Mouse (Mus musculus) neural tube, embryonic 12.5 days (tissue): ENCODE data around the gene Cngb1. TPM values are rescaled to one million over a fixed set of nuclear protein-coding genes. Genes with fewer than 3 reads are reported as not detected.
A peak's percentile ranks its signal among the peaks of the same experiment; 100 is the strongest.

Experiments
- ATAC-seq: fragments of 200-750 bp; cut with Nextera tagmentation; 2 replicates; pipeline ENCODE4 v1.8.0; 2017; ENCODE audit warnings: low read depth, mild to moderate bottlenecking, moderate TSS enrichment, moderate library complexity; ENCODE audit not compliant: low FRiP score
- H3K27ac ChIP-seq: fragments of 300-500 bp; sonication (generic); 2 replicates; pipeline ENCODE4 v1.5.1; 2016
- H3K27me3 ChIP-seq: fragments of 300-500 bp; sonication (generic); replicated peaks from 2 replicates; pipeline ENCODE4 v1.6.1; 2016; ENCODE audit warnings: mild to moderate bottlenecking
- H3K36me3 ChIP-seq: fragments of 300-500 bp; sonication (generic); 2 replicates; pipeline ENCODE4 v1.6.1; 2016; ENCODE audit warnings: mild to moderate bottlenecking
- H3K4me1 ChIP-seq: fragments of 300-500 bp; sonication (generic); 2 replicates; pipeline ENCODE4 v1.6.1; 2016
- H3K4me2 ChIP-seq: fragments of 300-500 bp; sonication (generic); replicated peaks from 2 replicates; pipeline ENCODE4 v1.6.1; 2016; ENCODE audit warnings: mild to moderate bottlenecking
- H3K4me3 ChIP-seq: fragments of 300-500 bp; sonication (generic); 2 replicates; pipeline ENCODE4 v1.5.1; 2016
- H3K9ac ChIP-seq: fragments of 300-500 bp; sonication (generic); 2 replicates; pipeline ENCODE4 v1.6.1; 2016; ENCODE audit warnings: mild to moderate bottlenecking
- H3K9me3 ChIP-seq: fragments of 300-500 bp; sonication (generic); 2 replicates; pipeline ENCODE4 v1.6.1; 2016; ENCODE audit warnings: mild to moderate bottlenecking
- WGBS: fragments of 180-500 bp; shearing (Covaris S2); methylation state at CpG from one replicate; pipeline ENCODE4 v1.1.7; 2016; 5-methylcytosine and 5-hydroxymethylcytosine counted together
- polyA plus RNA-seq: library from polyadenylated mRNA; unstranded; fragments of >200 nt; fragmentation: Nextera tagmentation; extraction: Ambion mirVana; gene quantifications from 2 replicates; pipeline ENCODE4 v1.2.1, GENCODE M21; 2016

Gene Cngb1
- polyA plus RNA-seq, 1 experiment from 2014 or later = 0.85 TPM

DNA sequence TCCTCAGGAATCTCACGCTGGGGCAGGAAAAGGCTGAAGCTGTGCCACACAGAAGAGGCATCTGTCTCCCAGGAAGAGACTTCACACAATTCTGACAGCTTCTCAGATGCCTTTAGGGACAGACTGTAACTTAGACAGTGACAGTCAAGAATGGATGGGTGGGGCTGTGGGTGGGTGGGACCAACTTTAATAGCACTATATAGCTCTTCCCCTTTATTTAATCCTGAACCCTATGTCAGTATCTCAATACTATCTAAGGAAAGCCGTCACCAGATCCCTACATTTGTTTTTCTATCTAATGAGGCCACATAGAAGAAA is 79.3 kb downstream of the Cngb1 start:
- no peak overlapping the region for H3K27ac ChIP-seq
- H3K36me3 ChIP-seq = no peaks in the 10 kb centered on the region
- ATAC-seq = no peak
- no peak overlapping the region for H3K4me2 ChIP-seq
- H3K4me1 ChIP-seq = 0 out of 2 replicates have a peak, but pooled peaks cover 4% of the 10 kb centered on the region
- no peaks in the 10 kb centered on the region for H3K27me3 ChIP-seq
- H3K4me3 ChIP-seq = no peak overlapping the region
- no peak overlapping the region; the same call in 1 of the 2 replicates for H3K9ac ChIP-seq
- no peaks in the 10 kb centered on the region for H3K9me3 ChIP-seq
- 27% methylated on average over 2 of the region's 2 CpGs for WGBS

DNA sequence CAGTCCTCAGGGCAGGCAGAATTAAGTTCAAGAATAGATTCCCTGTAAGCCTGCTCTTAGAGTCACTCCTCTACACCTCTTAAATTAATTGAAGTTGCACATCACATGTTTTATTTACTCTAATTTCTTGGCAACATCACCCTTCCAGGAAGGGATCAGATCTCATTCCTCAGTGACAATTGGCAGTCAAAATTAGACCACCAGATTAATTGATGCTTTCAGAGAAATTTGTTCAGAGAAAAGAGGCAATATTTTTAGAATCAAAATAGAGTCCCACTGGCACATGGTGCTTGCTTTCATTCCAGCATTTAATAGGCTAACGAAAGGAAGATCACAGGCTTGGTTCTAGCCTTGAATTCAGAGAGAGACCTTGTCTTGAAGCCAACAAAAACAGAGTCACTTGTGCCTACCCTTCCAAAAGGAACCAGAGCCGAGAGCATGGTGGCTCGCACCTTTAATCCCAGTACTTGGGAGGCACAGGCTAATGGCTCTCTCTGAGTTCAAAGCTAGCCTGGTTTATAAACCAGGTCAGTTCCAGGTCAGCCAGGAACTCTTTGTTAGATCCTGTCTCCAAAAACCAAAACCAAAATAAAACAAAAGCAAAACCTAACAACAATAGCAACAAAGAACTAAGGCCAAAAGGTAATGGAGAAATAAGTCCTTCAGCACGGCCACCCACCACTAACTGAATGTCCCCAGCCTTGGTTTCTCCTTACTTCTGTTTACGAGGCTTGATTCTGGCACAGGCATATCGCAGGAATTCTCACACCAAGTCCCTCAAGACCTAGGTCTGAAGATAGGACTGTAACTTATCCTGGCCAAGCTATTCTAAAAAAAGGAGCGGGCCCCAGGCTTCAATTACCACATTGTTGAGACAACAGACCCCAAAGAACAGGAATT is 79.9 kb downstream of the Cngb1 start:
- H3K27ac ChIP-seq = no peak overlapping the region
- no peak overlapping the region for H3K4me3 ChIP-seq
- no peak overlapping the region; the same call in 1 of the 2 replicates for H3K9ac ChIP-seq
- no peaks in the 10 kb centered on the region for H3K9me3 ChIP-seq
- 0 out of 2 replicates have a peak, but pooled peaks cover 4% of the 10 kb centered on the region for H3K4me1 ChIP-seq
- H3K4me2 ChIP-seq = no peak overlapping the region
- H3K36me3 ChIP-seq = no peaks in the 10 kb centered on the region
- H3K27me3 ChIP-seq = no peaks in the 10 kb centered on the region
- no peak for ATAC-seq
- WGBS = 52% methylated on average over 7 of the region's 7 CpGs

DNA sequence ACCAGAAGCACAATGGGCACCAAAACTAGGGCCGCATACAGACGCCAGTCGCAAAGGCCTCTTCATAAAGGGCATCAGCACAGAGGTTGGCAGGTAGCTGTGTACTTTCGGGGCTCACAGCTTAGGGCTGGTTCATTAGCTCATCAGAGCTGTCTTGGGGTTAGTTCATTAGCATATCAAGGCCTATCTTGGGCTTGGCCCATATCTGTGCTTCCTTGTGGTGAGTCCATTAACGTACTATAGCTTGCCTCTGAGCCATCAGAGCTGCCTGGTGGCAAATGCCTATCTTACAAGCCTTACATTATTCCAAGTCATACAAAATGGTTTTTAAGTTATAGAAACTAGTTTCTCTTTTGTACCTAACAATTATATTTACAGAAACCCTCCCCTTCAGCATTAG is 82.4 kb downstream of the Cngb1 start:
- Histone ChIP-seq H3K4me1 (0 out of 2 replicates have a peak, but pooled peaks cover 4% of the 10 kb centered on the region), H3K9ac (no peak overlapping the region), H3K4me2 (no peak overlapping the region), H3K27me3 (no peaks in the 10 kb centered on the region), H3K27ac (no peak overlapping the region), H3K4me3 (no peak overlapping the region), H3K36me3 (no peaks in the 10 kb centered on the region), H3K9me3 (no peaks in the 10 kb centered on the region)
- no peak for ATAC-seq
- 92% methylated on average over 5 of the region's 5 CpGs for WGBS

- Histone ChIP-seq H3K27me3 (no peaks in the 10 kb centered on the region), H3K4me3 (no peak overlapping the region), H3K36me3 (no peaks in the 10 kb centered on the region), H3K9me3 (no peaks in the 10 kb centered on the region), H3K4me1 (no peaks in the 10 kb centered on the region), H3K27ac (no peak overlapping the region), H3K9ac (no peak overlapping the region), H3K4me2 (no peak overlapping the region)
- ATAC-seq = no peak
- WGBS = 60% methylated on average over 2 of the region's 2 CpGs
These were observed 85.3 kb downstream of the Cngb1 start for GRCm38 (mm10) chr8:95221045-95221444.

GRCm38 (mm10) chr8:95220571-95220998 is 85.8 kb downstream of the Cngb1 start:
- Histone ChIP-seq H3K9ac (no peak overlapping the region), H3K4me3 (no peak overlapping the region), H3K27me3 (no peaks in the 10 kb centered on the region), H3K4me1 (no peaks in the 10 kb centered on the region), H3K36me3 (no peaks in the 10 kb centered on the region), H3K27ac (no peak overlapping the region), H3K4me2 (no peak overlapping the region), H3K9me3 (no peaks in the 10 kb centered on the region)
- ATAC-seq = no peak
- WGBS = 64% methylated on average over 7 of the region's 7 CpGs

DNA sequence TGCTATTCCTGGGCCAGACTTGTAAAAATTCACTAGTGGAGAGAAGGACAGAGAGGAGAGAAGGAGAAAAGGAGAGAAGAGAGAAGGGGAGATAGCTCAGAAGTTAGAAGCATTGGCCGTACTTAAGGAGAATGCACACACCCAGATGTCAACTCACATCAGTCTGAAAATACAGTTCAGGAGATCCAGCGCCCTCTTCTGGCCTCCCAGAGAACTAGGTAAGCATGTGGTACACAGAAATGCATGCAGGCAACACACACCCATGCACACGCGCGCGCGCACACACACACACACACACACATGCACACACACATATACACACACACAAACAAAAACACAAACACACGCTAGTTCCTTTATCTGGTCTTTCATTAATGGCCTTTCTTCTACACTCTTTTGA is 86.8 kb downstream of the Cngb1 start:
- 87% methylated on average over 8 of the region's 8 CpGs for WGBS
- no peaks in the 10 kb centered on the region for H3K36me3 ChIP-seq
- H3K27me3 ChIP-seq = no peaks in the 10 kb centered on the region
- H3K4me1 ChIP-seq = no peaks in the 10 kb centered on the region
- no peak for ATAC-seq
- no peak overlapping the region for H3K4me3 ChIP-seq
- no peak overlapping the region for H3K27ac ChIP-seq
- H3K9ac ChIP-seq = no peak overlapping the region
- no peaks in the 10 kb centered on the region for H3K9me3 ChIP-seq
- H3K4me2 ChIP-seq = no peak overlapping the region

DNA sequence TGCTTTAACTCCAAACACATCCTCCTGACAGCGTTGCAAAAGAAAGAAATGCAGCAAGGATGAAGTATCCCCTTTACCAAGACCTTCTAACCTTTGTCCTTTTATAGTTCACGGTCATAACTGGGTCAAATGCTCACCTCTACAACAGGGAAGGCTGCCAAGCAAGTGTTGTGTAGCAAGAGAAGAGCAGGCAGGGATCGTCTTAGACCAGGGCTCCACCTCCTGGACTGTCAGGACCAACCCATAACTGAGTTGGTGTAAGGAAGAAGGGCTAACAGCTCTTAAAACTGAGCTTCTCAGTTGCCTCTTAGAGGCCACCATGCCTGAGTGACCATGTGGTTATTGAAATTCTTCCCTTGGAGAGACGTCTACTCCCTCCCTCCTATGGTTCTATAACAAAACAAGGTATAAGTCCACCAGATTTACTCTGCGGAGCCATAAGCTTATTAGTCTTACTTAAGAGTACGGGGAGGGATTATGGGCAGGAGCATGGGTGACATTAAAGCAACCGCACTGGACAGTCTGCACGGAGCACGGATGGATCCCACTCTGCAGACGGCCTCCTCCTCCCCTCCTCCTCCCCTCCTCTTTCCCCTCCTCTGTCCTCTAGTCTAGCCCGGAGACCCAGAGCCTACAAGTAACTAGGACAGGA is 90.5 kb downstream of the Cngb1 start:
- no peak for ATAC-seq
- Histone ChIP-seq H3K4me1 (no peaks in the 10 kb centered on the region), H3K27ac (no peak overlapping the region), H3K27me3 (no peaks in the 10 kb centered on the region), H3K4me3 (no peak overlapping the region), H3K36me3 (no peaks in the 10 kb centered on the region), H3K4me2 (no peak overlapping the region), H3K9me3 (no peaks in the 10 kb centered on the region), H3K9ac (no peak overlapping the region)
- WGBS = 81% methylated on average over 11 of the region's 11 CpGs

DNA sequence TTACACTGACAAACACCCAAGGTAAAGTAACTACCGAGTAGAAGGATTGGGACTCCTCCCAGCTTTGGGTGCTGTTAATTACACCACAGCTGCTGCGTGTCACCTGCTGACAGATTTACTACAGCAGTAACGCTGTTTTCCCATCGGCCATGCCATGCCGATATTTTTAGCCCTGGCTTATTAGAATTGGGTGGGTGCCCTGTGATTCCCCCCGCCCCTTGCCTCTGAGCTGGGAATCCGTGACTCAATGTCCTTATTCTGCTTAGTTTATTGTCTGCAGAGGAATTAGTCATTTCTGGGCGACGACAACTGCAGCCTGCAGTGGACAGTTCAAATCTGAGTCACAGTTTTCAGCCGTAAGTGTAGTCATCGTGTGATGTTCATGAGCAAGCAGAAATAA is 96.5 kb downstream of the Cngb1 start:
- H3K9ac ChIP-seq = no peak overlapping the region
- peaks cover 13% of the 10 kb centered on the region for H3K4me1 ChIP-seq
- H3K9me3 ChIP-seq = no peaks in the 10 kb centered on the region
- no peak overlapping the region for H3K4me3 ChIP-seq
- 20% methylated on average over 11 of the region's 11 CpGs for WGBS
- no peak overlapping the region for H3K27ac ChIP-seq
- no peak overlapping the region; the same call in 1 of the 2 replicates for H3K4me2 ChIP-seq
- H3K36me3 ChIP-seq = no peaks in the 10 kb centered on the region
- ATAC-seq = peak; percentile 49; the same call in 1 of the 2 replicates
- H3K27me3 ChIP-seq = no peaks in the 10 kb centered on the region; the same call in 1 of the 2 replicates

- H3K4me1 ChIP-seq = peaks cover 13% of the 10 kb centered on the region
- H3K9me3 ChIP-seq = no peaks in the 10 kb centered on the region
- peak; percentile 64 for ATAC-seq
- no peaks in the 10 kb centered on the region for H3K36me3 ChIP-seq
- H3K4me2 ChIP-seq = no peak overlapping the region
- H3K27me3 ChIP-seq = no peaks in the 10 kb centered on the region; the same call in 1 of the 2 replicates
- WGBS = 16% methylated on average over 8 of the region's 8 CpGs
- no peak overlapping the region for H3K9ac ChIP-seq
- no peak overlapping the region for H3K4me3 ChIP-seq
- H3K27ac ChIP-seq = peak overlapping the region; percentile 64; the same call in 1 of the 2 replicates
These were observed 100.4 kb downstream of the Cngb1 start for GRCm38 (mm10) chr8:95205946-95206345.

- no peaks in the 10 kb centered on the region; the same call in 1 of the 2 replicates for H3K4me1 ChIP-seq
- no peaks in the 10 kb centered on the region for H3K9me3 ChIP-seq
- H3K27me3 ChIP-seq = no peaks in the 10 kb centered on the region; the same call in 1 of the 2 replicates
- H3K9ac ChIP-seq = no peak overlapping the region
- H3K36me3 ChIP-seq = no peaks in the 10 kb centered on the region
- ATAC-seq = peak; percentile 34; the same call in 1 of the 2 replicates
- no peak overlapping the region for H3K4me3 ChIP-seq
- WGBS = 19% methylated on average over 10 of the region's 10 CpGs
- H3K27ac ChIP-seq = no peak overlapping the region
- H3K4me2 ChIP-seq = no peak overlapping the region
These were observed 102.4 kb downstream of the Cngb1 start for GRCm38 (mm10) chr8:95204039-95204380.

DNA sequence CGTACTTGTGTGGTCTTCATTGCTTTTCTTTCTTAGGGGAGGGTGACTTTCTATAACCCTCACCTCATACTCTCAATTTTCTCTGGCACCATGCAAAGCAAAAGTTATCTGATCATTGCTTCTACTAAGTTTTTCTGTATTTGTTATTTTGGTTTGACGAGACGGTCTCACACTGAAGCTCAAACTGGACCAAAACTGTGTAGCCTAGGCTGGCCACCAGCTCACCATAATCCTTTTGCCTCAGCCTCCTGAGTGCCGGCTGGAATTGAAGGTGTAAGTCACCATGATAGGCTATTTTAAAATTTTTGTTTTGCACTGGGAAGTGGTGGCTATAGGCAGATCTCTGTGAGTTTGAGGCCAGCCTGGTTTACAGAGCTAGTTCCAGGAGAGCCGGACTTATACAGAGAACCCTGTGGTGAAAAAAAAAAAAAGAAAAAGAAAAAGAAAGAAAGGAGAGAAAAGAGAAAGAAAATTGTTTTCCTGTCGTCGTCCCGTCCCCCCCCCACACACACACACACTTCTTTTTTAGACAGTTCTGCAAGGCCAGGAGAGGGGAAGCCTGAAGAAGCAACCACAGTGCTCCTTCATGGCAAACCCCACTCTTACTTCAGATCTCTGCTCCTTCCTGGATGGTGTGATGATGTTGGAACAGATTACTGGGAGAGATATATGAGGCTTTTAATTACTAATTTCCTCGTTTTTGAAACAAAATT is 102.9 kb downstream of the Cngb1 start:
- Histone ChIP-seq H3K27ac (no peak overlapping the region), H3K9ac (no peak overlapping the region), H3K27me3 (no peaks in the 10 kb centered on the region; the same call in 1 of the 2 replicates), H3K4me3 (no peak overlapping the region), H3K36me3 (no peaks in the 10 kb centered on the region), H3K9me3 (no peaks in the 10 kb centered on the region), H3K4me2 (no peak overlapping the region), H3K4me1 (no peaks in the 10 kb centered on the region; the same call in 1 of the 2 replicates)
- WGBS = 53% methylated on average over 9 of the region's 9 CpGs
- no peak for ATAC-seq
